Mouse (Mus musculus) MEL (cell line): Measurements from ENCODE around the gene Sbk1.

Experiments used
- CTCF ChIP-seq, 3 experiments: IDR thresholded peaks in 2 of 3; conservative IDR thresholded peaks in 1 of 3; 2 replicates each; pipeline ENCODE4 v1.5.1; 2011 to 2012; ENCODE audit warnings: low read length in 3 of 3, low read depth in 2 of 3, mild to moderate bottlenecking in 2 of 3, improper control_type of control experiment in 1 of 3, inconsistent platforms in 1 of 3, mixed read lengths in 1 of 3, moderate library complexity in 1 of 3; ENCODE audit not compliant: control insufficient read depth in 1 of 3, insufficient read depth in 1 of 3, poor library complexity in 1 of 3, severe bottlenecking in 1 of 3
- E2F4 ChIP-seq: IDR thresholded peaks from 2 replicates; pipeline ENCODE4 v1.6.1; 2011; ENCODE audit warnings: low read depth, low read length, improper control_type of control experiment, borderline replicate concordance
- EP300 ChIP-seq, 2 experiments: IDR thresholded peaks; 2 replicates each; pipeline ENCODE4 v1.6.1; 2011; ENCODE audit warnings: improper control_type of control experiment in 2 of 2, low read length in 2 of 2, low read depth in 1 of 2, mild to moderate bottlenecking in 1 of 2
- HCFC1 ChIP-seq: IDR thresholded peaks from 2 replicates; pipeline ENCODE4 v1.6.1; 2012; ENCODE audit warnings: low read depth, mild to moderate bottlenecking, inconsistent platforms, low read length, improper control_type of control experiment, moderate library complexity
- KAT2A ChIP-seq: conservative IDR thresholded peaks from 2 replicates; pipeline ENCODE4 v1.6.1; 2012; ENCODE audit warnings: low read depth, low read length, improper control_type of control experiment, inconsistent platforms
- MAX ChIP-seq: IDR thresholded peaks from 2 replicates; pipeline ENCODE4 v1.6.1; 2011; ENCODE audit warnings: low read length, improper control_type of control experiment
- MYC ChIP-seq: IDR thresholded peaks from 2 replicates; pipeline ENCODE4 v1.6.1; 2011; ENCODE audit warnings: low read depth, mild to moderate bottlenecking, low read length, improper control_type of control experiment, moderate library complexity
- NELFE ChIP-seq: IDR thresholded peaks from 2 replicates; pipeline ENCODE4 v1.6.1; 2011; ENCODE audit warnings: low read depth, low read length, improper control_type of control experiment
- POLR2A ChIP-seq, 2 experiments: IDR thresholded peaks; 2 replicates each; pipeline ENCODE4 v1.6.1; 2011 to 2012; ENCODE audit warnings: low read length in 2 of 2, mild to moderate bottlenecking in 2 of 2, control low read depth in 1 of 2, improper control_type of control experiment in 1 of 2, low read depth in 1 of 2, moderate library complexity in 1 of 2; ENCODE audit not compliant: control insufficient read depth in 1 of 2, insufficient read depth in 1 of 2, poor library complexity in 1 of 2
- RCOR1 ChIP-seq: IDR thresholded peaks from 2 replicates; pipeline ENCODE4 v1.6.1; 2012; ENCODE audit warnings: low read depth, mild to moderate bottlenecking, inconsistent platforms, low read length, improper control_type of control experiment
- SMC3 ChIP-seq: IDR thresholded peaks from 2 replicates; pipeline ENCODE4 v1.6.1; 2011; ENCODE audit warnings: low read depth, low read length, improper control_type of control experiment

GRCm38 (mm10) chr7:126248088-126248487 is 24.3 kb upstream of the Sbk1 start:
- TF ChIP-seq EP300 (IDR thresholded peaks at IDR 0.05; ENCODE audit: low read depth in 1 of 2, low read length in 2 of 2), result no peak
- TF ChIP-seq POLR2A (IDR thresholded peaks at IDR 0.05; ENCODE audit: control insufficient read depth in 1 of 2, insufficient read depth in 1 of 2, low read depth in 1 of 2, low read length in 2 of 2, poor library complexity in 1 of 2), result no peak
- TF ChIP-seq CTCF (IDR thresholded peaks at IDR 0.05 in 2 of 3, conservative IDR thresholded peaks at IDR 0.05 in 1 of 3; ENCODE audit: control insufficient read depth in 1 of 3, insufficient read depth in 1 of 3, low read depth in 2 of 3, low read length in 3 of 3, poor library complexity in 1 of 3, severe bottlenecking in 1 of 3), result no peak
- TF ChIP-seq E2F4, result no peak
- no peak for TF ChIP-seq NELFE
- no peak for TF ChIP-seq RCOR1
- TF ChIP-seq HCFC1, result no peak
- no peak for TF ChIP-seq MAX
- TF ChIP-seq KAT2A, result no peak
- TF ChIP-seq MYC, result no peak
- TF ChIP-seq SMC3, result no peak
